Mouse (Mus musculus) yolk sac, embryonic 10.5 days (tissue): Measurements from ENCODE around the gene Dck.
"Not testable (repeated sequence)": the region's sequence is repeated elsewhere in the genome, so short reads cannot be mapped to it uniquely, and the experiment has no call there.

Experiments
- DNase-seq: peaks from one replicate; pipeline ENCODE4 v3.0.0-alpha.2; 2017; ENCODE audit warnings: low spot score

Dck gene

DNA sequence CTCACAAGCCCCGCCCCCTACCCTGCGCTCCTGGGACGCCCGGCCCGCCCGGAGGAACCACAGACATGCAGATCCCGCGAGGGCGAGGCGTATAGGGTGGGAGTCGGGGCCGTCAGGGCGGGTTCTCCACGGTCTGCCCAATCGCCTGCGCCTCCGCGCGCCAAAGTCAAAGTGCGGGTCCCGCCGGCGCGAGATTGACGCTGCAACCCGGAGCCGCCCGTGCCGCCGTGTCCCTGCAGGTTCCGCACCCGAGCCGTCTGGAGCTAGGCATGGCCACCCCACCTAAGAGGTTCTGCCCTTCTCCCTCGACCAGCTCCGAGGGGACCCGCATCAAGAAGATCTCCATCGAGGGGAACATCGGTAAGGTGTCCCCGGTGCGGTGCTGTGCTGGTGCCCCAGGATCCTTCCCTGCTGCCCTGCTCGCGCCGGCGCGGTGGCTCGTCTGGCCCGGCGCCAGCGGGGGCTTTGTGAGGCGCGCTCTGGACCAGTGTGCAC, at the start of gene Dck:
Dck (plus strand) TSS at position 10 of the 495 bp plus-strand sequence.
- peak; percentile 100 for DNase-seq

DNA sequence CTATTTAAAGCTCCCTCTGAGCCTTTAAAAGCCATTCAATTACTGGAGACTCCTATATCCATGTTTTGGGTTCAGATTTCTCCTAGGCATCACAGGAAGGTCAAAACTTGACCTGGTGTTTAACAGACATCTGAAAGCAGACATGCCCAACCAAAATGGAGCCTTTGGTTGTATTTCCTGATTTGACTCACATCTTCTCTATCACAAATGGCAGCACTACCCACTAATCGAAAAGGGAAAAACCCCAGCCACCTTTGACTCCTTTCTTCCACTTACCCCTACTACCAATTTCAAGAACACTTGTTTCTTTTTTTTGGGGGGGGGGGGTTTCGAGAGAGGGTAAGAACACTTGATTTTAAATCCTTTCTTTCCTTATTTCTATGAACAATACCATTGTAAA, 47.8 kb upstream of the Dck start:
- DNase-seq: no peak

DNA sequence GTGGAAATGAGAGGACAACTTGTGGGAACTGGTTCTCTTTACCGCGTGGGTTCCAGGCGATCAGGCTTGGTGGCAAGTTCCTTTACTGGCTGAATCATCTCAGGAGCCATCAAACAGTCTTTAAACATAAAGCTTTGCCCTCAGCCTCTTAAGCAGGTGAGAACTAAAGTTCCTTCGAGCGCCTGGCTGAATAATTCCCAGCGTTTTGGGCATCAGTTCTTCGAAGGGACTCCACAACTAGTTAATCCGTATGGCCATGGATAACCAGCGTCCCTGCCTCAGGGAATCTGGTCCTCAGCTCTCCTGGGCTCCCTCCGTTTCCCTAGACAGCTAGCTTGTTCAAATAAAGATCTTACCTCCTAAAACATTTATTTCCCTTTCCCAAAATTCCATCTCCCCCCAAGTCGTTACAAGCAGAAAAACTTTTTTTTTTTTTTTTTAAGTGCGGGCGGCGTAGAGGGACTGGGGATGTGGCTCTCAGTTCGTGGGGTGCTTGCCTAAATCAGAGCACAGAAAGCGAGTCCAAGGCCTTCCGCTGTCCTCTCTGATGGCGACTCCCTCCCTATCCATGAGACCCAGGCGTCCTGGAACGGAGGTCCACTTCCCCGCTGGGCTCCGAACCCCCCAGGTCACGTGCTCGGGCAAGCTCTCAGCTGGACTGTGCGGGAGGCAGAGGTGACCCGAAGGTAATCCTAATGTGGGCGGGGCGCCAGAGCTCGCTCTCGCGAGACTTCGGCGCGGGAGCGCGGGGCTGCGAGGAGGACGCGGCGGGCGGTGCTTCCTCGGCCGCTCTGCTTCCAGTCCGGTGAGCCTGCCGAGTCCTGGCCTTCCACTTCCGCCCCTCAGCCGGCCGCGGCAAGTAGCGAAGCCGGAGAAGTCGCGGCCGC, 44.4 kb upstream of the Dck start, which contains the start of gene Mob1b:
Mob1b (plus strand) TSS at position 740 of the 887 bp plus-strand sequence.
- peak; percentile 97 for DNase-seq

DNA sequence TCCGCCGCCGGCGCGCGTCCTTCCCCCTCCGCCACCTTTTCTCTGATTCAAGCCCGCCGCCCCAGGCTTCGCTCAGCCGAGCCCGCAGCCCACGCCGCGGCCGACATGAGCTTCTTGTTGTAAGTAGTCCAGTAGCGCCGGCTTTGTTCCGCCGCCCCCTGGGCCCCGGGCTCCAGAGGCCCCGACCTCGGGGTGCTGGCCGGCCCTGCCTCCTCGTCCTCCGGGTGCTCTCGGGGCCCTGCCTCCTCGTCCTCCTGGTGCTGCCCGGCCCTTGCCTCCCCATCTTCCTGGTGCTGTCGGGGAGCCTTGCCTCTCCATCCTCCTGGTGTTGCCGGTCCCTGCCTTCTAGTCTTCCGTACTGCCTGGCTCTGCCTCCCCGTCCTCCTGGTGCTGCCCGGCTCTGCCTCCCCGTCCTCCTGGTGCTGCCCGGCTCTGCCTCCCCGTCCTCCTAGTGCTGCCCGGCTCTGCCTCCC, 43.8 kb upstream of the Dck start:
- no peak for DNase-seq

DNA sequence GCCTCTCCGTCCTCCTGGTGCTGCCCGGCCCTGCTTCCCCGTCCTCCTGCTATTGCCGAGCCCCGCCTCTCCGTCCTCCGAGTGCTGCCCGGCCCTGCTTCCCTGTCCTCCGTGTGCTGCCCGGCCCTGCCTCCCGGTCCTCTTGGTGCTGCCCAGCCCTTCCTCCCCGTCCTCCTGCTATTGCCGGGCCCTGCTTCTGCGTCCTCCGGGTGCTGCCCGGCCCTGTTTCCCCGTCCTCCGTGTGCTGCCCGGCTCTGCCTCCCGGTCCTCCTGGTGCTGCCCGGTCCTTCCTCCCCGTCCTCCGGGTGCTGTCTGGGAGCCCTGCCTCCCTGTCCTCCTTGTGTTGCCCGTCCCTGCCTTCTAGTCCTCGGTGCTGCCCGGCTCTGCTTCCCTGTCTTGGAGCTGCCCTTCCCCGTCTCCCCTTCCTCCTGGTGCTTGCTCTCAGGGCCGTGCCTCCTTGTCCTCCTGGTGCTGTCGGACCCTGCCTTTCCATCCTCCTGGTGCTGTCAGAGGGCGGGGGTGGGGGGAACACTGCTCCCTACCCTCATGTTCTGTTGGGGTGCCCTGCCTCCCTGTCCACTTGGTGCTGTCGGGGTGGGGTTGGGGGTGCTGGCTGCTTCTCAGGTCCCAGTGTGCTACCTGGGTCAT, 43.1 kb upstream of the Dck start:
- peak; percentile 36 for DNase-seq

DNA sequence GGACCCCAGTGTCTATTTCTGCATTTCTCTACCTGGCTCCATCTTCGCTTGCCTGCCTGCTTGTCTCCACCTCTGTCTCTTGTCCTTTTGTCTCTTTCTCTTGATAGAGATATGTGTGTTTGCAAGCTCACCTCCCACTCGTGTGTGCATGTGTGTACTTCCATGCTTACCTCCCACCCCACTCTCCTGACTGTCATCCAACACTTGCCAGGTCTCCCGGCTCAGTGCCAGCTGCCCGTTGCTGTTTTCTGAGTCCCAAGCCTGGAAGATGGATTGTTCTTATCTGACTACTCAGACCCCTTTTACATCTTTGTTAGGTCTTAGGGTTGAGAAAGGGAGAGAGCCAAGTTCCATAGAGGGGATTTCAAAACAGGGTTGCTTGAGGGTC, 42.6 kb upstream of the Dck start:
- no peak for DNase-seq

DNA sequence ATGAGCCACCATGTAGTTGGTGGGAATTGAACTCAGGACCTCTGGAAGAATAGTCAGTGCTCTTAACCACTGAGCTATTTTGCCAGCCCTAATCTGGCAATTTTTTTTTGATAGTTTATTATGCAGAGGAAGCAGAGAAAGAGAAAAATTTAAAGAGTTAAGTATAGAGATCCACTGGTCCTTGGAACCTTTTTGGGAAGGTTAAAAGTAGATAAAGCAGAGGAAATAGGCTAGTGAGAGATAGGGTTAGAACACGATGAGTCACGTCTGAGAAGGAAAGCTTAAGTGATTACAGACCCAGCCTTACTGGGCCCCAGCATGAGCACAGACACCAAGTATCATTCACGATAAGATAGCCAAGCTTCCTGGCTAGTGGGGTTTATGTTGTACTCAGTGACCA, 40.8 kb upstream of the Dck start:
- DNase-seq: no peak

DNA sequence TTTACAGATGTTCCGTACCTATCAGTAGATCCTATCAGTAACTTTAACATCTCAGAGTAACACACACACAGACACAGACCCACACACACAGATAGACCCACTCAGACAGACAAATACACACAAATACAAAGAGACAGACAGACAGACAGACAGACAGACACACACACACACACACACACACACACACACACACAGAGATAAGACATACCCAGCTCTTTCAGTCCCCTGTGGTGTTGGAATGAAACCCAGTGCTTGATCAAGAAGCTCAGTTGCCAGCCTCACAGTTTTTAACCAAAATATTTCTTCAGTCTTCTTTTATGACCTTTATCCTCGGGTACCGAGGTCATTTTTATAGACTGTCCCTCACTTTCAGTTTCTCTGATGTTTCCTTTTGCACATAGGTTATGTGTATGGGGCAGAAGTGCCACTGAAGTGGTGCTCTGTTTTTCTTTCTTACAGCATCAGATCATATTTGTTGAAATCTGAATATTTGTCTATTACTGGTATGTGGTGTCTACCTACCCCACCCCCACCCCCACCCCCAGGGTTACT, 37.1 kb upstream of the Dck start:
- DNase-seq: no peak

DNA sequence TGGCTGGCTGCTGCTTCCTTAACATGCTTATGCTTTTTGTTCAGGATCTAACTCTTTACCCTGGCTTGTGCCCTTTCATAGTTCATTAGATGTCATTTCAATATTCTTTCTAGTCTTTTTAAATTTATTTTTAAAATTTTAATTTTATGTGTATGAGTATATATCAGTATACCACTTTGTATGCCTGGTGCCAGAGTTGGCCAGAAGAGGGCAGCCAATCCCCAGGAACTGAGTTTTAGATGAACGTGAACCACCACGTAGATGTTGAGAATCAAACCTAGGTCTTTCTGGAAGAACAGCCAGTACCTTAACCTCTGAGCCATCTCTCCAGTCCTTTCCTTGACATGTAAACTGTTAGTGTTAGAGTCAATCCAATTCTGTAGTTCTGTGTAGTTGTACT, 30.0 kb upstream of the Dck start:
- DNase-seq: no peak

DNA sequence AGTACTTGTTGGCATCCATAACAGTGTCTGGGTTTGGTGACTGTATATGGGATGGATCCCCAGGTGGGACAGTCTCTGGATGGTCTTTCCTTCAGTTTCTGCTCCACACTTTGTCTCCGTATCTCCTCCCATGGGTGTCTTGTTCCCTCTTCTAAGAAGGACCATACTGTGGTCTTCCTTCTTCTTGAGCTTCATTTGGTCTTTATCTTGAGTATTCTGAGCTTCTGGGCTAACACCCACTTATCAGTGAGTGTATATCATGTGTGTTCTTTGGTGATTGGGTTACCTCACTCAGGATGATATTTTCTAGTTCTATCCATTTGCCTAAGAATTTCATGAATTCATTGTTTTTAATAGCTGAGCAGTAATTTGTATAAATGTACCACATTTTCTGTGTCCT, 23.7 kb upstream of the Dck start:
- not testable (repeated sequence) for DNase-seq

DNA sequence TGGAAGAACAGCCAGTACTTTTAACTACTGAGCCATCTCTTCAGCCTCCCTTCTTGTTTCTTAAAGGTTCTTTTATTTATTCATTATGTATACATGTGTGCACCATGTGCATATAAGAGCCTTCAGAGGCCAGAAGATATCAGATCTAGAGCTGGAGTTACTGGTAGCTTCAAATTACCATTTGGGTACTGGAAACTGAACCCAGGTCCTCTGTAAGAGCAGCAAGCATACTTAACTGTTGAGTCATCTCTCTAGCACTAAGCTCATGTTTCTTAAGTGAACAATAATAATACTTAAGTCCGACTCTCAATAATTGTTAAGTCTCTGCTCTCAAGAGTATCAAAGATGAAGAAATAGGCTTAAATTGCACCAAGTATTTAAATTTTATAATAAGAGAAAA, 17.0 kb upstream of the Dck start:
- DNase-seq: no peak

DNA sequence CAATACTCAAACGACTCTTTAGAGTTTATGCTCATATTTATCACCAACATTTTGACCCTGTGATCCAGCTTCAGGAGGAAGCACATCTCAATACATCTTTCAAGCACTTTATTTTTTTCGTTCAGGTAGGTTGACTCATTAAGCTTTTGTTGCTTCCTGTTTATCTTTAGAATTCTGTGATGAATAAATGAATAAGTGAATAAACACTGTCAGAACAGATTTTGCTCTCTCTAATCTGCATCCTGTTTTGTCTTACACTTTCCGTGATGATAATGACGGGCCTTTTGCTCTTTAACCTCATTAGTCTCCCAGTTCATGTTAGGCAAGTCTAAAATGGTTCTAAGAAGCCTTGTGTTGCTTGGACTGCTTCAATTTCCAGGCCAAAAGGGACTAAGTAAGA, 11.6 kb upstream of the Dck start:
- DNase-seq: no peak

DNA sequence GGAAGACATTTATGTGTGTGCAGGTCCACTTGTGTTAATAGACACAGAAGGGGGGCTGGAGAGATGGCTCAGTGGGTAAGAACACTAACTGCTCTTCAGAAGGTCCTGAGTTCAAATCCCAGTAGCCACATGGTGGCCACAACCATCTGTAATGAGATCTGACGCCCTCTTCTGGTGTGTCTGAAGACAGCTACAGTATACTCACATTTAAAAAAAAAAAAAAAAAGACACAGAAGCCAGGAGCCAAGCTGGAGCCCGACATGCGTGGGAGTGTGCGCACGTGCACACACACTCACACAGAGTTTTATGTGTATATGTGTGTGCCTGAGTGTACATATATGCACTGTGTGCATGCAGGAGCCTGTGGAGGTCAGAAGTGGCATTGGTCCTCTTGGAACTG, 2.2 kb upstream of the Dck start:
- no peak for DNase-seq

DNA sequence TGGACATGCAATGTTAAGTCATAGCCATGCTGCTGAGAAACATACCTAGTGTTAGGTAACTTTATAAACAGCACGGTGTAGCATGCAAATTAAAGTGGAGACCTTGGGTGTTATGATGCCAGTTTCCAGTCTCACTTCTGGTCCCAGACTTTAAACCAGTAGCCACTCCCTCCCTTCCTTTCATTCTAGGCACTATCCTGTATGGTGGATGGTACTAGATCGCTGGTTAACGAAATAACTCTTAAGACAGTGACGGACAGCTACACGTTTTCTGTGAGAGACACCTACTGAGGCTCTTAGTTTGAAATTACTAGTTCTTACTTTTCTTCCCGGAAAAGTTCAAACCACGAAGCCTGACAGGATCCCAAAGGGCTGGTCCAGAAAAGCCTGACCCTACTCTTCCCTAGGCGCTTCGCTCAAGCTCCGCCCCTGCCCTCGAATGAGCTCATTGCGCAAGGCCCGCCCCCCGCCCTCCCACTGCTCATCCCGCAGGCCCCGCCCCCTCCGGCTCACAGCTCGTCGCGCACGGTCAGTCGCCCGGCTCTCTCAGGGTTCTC, 288 bp upstream of the Dck start:
- no peak for DNase-seq

DNA sequence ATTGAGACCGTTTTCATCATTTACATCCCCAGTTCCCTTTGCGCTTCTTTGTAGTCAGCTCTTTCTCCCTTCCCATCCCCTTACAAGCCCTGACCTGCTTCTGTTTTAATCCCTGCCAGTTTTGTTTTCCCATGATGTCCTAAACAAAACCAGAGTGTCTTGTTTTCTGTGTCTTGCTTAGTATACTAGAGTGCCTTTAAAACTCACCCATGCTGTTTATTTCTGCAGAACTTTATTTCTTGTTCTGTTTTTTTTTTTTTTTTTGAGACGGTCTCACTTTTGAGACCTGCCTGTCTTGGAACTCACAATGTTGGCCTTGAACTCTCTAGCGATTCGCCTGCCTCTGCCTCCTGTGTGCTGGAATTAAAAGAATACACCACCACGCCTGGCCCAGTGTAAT, 791 bp downstream of the Dck start:
- no peak for DNase-seq

DNA sequence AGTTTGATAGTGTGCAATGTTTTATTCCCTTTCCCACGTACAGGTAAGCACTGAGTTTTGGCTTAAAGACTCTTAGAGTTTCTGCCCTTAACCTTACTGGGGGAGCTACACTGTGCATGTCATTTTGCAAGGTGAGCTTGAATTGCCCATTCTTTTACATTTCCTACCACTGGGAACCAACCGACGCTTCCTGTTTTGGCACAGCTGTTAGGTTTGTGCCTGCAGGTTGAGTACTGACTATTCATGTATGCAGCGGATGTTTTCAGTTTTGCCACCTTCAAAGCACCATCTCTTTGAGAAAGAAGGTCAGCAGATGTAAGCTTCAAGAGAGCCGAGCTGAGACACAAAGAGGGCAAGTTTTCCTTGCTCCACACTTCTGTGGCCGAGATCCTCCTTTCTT, 1.3 kb downstream of the Dck start:
- DNase-seq: no peak

DNA sequence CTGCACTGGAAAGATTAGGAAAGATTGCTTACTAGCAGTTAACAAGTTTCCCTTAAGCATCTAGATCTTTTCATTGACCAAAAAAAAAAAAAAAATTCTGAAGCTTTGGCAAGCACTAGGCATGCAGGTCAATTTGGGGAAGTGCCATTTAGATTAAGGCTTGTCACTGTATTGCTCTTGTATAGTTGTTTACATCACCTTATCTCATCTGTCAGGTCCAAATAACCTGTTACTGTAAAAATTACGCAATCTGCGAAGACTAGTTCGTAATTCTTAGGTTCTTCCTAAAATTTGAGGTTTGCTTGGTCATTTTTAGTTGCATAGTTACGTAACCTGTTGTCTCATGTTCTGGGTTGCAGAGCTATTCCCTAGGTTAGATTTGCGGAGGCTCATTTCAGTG, 2.1 kb downstream of the Dck start:
- no peak for DNase-seq

DNA sequence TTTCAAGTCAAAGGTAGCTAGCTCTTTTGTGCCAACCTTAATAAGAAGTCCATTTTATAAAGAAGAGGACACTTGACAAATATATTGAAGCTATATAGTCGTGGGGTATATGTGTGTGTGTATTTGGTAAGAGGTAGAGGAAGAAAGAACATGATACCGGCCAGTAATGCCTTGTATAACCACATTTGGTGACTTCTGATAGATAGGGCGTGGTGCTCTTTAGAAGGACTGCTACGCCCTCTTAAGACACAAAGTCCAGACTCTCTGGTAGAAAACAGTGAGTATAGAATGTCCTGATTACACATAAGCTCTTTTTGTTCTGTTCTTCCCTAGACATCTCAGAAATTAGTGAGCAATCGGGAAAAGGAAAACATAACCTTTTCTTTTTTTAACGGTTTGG, 3.4 kb downstream of the Dck start:
- DNase-seq: no peak

DNA sequence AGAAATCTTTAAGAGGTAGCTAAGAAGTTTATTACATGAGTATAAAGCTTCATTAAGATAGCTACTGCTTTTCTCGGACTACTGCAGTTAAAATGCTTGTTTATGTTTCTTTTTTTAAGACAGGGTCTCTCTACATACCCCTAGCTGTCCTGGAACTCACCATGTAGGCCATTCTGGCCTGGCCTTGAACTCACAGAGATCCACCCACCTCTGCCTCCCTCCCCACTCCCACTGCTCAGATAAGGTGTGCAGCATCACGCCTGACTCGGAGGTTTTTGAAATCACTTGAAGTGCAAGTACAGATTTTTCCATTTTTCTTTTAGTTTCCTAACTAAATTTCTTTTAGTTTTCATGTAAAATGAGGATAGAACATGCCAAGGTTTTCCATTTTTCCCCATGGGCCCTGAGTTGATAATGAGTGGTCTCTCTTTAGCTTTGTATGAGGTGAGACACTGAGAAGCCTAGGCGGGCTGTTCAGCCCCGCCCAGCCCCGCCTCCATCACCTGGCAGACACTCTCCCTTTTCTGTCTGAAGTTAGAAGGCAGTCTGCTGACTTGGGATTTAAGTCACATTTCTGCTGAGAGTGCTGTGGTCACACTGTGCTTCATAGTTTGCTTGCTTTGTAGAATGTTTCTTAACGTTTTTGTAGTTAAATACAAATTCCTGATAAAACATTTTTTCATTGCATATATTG, 17.4 kb downstream of the Dck start:
- peak; percentile 30 for DNase-seq

DNA sequence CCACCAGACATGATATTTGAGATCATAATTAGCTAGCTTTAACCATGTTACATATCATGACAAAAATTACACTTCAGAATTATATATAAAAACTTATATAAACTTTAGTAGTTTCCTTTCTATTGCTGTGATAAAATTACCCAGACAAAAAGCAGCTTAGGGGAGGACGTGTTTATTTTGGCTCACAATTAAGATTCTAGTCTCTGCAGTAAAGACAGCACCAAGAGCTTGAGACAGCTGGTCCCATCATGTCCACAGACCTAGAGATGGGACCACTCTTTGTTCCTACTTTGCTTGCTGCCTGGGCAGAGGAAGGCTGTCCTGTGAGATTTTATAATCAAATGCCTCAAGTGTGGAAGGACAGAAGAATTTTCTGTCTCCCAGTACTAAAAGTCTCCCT, 20.3 kb downstream of the Dck start:
- DNase-seq: no peak

DNA sequence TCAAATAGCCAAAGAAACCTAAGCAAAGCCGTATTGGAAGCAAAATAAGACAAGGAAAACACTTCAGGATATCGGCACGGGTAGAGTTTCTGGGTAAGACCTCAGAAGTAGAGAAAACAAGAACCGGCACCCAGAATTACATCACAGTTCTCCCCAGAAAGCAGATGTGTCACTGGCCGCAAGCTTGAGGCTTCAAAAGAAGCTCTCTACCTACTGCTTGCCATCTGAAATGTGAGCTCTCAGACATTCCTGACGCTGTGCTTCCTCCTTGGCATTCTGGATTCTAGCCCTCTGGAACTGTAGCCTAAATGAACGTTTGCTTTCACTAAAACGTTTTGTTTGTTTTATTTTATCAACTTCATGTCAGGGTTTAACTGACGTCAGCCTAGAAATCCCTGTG, 25.9 kb downstream of the Dck start:
- no peak for DNase-seq
